Mouse (Mus musculus): ENCODE measurements at regions not wholly inside any gene's neighbourhood (a gene's known extent, or its start where the extent isn't known, plus 50 kb on each side); places are given as distances from the start of the nearest gene placed in this dataset.

DNA sequence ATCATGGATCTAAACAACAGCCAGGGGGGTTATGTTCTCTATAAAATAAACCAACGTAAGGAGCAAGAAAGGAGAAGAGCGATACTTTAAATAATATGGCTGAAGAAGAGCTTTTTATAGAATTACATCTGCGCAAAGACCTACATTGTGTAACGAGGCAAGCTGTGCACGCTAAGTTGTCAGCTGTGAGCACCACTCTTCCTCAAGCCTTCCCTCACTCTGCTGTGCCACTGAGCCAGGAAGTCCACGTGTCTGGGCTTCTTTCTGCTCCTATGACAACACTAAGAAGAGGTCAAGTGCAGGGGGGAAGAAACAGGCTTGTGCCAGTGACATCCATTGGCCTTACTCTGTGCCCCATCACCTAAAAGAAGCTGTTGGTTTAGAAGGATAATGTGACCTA, 75.6 kb upstream of the Actbl2 start:
- TF ChIP-seq POLR2A (IDR thresholded peaks at IDR 0.05; ENCODE audit: low read depth, low read length): no peak
- TF ChIP-seq CTCF (conservative IDR thresholded peaks at IDR 0.05; ENCODE audit: insufficient read depth, insufficient read length, low read depth, low read length): no peak

Measured in kidney, adult 2 months (tissue).